Mouse (Mus musculus) monocyte, adult 5-6 weeks (primary cell): ENCODE data around the gene Pde8b. TPM values are rescaled to one million over a fixed set of nuclear protein-coding genes. Genes with fewer than 3 reads are reported as not detected.

Experiments used
- ATAC-seq: fragments of 153-309, 156-312 bp; replicated peaks from 2 replicates; pipeline ENCODE4 v1.8.0; 2017; ENCODE audit warnings: mild to moderate bottlenecking; ENCODE audit not compliant: low TSS enrichment, insufficient number of reproducible peaks, severe bottlenecking, poor library complexity, low FRiP score
- total RNA-seq: library from RNA; stranded (forward); fragments of 200-1000, 200-491, 200-594 nt; gene quantifications from 3 replicates; pipeline ENCODE4 v1.2.3, GENCODE M21; 2017

Pde8b gene
- total RNA-seq, 1 experiment from 2014 or later = 5.0 TPM

GRCm38 (mm10) chr13:95098931-95099720 is 151.0 kb downstream of the Pde8b start:
- ATAC-seq = no peak

DNA sequence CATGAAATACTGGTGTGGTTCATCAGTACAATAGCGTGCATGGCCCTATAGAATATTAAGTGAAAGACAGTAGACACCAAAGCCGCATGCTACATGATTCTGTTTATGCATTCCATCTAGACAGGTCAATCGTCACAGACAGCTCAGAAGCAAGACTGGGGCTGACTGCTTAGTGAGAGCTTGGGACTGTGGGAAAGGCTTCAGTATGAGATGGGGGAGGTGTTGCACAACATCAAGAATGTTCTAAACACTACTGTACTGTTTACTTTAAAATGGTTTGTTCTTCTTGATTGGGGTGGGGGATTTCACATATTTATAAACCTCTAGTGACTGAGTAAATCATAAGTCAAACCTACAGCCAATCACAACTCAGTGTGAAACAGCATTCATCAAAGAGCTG is 153.5 kb downstream of the Pde8b start:
- ATAC-seq = no peak

DNA sequence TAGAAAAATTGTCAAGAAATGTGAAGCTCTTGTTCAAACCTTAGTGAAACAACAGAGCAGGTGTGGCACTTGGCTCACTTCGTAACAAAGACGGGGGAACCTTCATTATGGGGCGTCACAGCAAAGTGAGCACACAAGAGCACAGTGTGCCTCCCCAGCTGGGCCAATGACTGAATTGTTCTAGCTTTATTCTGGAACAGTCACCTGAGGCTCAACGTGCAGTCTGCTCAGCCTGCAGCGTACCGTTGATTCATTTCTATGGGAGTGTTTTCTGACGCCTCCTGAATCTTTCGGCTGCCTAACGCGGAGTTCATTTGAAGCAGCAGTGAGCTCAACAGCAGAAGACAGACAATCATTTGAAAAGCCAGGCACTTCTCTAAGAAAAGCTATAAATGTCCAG is 154.3 kb downstream of the Pde8b start:
- ATAC-seq = no peak

DNA sequence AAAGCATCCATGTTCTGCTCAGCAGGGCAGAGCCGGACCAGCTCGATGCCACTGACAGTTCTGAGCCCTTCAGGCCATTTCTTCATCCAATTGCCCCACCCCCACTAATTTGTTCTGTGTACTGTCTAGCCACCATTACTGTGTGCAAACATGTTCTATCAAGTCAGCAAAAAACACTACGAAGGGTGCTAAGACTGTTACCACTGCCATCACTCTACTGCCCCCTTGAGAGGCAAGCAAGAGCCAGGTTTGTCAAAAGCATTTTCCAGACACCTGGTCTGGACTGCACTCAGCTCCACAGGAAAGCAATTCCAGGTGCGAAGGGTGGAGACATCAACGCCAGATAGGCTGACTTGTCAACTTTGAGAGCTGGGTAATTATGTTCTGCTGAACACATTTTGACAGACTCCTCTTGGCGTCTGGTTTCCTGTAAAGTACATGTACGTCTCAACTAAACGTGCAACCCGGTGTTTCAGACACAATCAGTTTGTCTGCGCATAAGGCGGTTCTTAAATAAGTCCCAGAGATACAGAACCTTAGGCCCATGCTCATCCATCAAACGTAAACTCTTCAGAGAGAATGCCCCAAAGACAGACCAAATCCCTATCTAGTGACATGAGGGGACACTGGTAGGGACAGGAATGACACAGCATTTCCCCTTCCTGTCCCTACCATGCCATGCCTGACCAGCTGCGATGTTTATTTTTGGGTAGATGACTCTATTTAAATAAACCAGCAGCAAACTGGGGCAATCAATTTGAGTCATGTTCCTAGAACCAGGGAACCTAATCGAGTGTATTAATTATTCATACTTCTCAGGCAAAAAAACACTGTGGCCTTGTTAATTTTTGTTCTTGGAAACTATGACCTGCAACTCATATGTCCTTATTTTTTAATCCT is 158.3 kb downstream of the Pde8b start:
- ATAC-seq = no peak

GRCm38 (mm10) chr13:95087358-95087787 is 162.8 kb downstream of the Pde8b start:
- no peak for ATAC-seq

DNA sequence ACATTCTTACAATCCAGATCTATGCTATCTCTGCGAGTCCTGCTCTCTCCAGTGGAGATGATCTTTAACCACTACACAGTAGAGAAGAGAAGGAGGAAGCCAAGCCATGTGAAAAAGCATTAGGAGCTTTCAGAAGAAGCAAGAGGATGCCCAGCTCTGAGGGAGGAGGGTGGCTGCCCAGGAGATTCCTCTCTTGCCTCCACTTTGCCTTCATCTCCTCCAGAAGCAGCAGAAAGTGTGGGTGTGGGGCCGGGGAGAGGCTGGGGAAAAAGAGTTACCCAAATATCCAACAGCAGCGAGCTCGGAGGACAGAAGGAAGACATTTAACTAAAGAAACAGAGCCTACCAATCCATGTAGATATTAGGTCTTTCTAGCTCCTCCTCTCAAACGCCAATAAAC is 164.1 kb downstream of the Pde8b start:
- no peak for ATAC-seq

GRCm38 (mm10) chr13:95082611-95083010 is 167.5 kb downstream of the Pde8b start:
- ATAC-seq = no peak

GRCm38 (mm10) chr13:95081082-95081481 is 169.1 kb downstream of the Pde8b start:
- ATAC-seq = no peak

GRCm38 (mm10) chr13:95078492-95078891 is 171.6 kb downstream of the Pde8b start:
- no peak for ATAC-seq

DNA sequence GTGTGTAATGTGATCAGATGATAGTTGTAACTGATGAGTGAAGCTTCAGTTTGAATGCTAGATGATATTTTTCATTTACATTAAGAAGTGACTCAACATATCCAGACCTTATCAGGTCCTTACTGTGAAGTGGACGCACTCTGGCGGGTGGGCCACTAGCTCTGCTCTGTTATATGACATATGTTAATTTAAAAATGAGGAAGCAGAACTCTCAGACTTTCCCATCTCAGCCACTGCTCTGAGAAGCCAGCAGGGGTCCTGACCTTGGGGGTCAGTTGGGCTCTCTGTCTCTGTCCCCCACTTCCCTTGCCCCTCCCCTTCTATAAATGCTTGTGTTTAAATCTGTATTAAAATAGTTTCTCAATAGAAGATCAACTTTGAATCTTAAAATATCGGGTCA is 172.4 kb downstream of the Pde8b start:
- ATAC-seq = no peak

GRCm38 (mm10) chr13:95076142-95076541 is 174.0 kb downstream of the Pde8b start:
- no peak for ATAC-seq

GRCm38 (mm10) chr13:95073445-95074172 is 176.5 kb downstream of the Pde8b start:
- no peak for ATAC-seq

- no peak for ATAC-seq
These were observed 179.9 kb downstream of the Pde8b start for GRCm38 (mm10) chr13:95070268-95070667.

DNA sequence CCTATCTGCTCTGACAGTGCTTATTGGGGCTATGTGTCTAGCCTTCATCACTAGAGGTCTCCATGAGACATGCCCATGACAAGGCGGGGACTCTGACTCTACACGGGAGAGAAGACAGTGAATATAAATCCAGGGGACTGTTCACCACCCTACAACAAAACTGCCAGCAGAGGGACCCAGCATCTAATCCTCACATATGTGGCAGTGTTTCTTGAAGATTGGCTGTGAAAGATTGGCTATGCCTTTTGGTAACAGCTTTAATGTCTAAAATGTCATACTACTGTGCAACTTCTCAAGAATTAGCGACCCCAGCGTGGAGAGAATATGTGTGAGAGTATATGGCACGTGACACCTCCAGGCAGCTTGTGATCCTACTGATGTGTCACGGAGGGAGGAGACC is 182.3 kb downstream of the Pde8b start:
- ATAC-seq = no peak

GRCm38 (mm10) chr13:95063390-95064017 is 186.6 kb downstream of the Pde8b start:
- no peak for ATAC-seq

- ATAC-seq = no peak
These were observed 191.3 kb downstream of the Pde8b start for GRCm38 (mm10) chr13:95058885-95059284.

DNA sequence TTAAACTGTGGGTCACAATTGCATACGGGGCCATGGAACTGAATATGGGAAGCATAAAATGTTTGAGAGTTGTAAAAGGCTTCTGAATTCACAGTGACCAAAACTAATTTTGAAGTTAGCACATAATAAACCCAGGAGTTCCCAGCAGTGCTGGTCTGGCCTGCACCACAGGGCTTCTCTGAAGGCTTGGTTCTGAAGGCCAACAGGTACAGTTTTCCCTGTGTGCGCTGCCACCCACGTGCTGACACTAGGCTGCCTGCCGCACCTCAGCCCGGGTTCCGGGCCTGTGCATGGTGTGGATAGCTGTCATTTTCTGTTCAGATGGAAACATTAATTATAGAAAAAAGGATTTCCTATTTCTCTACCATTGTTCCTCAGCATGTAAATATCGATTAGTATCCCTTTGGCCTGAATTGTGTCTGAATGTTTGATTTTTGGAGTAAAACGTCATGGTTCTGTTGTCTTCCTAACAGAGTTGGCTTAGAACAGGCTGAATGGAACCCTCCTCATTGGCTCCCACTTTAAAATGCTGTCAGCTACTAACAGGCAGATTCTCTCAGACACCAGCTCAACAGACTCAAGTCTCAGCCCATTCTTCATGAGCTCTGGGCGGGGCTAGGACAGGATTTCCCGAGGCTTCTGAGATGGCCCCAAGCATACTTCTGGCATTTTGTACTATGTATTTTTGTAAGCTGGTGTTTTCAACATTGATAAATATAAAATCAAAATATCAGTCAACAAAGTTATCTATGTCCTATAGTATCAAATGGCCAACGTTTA is 193.4 kb downstream of the Pde8b start:
- no peak for ATAC-seq

GRCm38 (mm10) chr13:95055742-95056388 is 194.3 kb downstream of the Pde8b start:
- ATAC-seq = no peak
